Mouse (Mus musculus) midbrain, embryonic 14.5 days (tissue): ENCODE results near the gene Mmp17. TPM values are rescaled to one million over a fixed set of nuclear protein-coding genes. Genes with fewer than 3 reads are reported as not detected.

Source experiments
- ATAC-seq: fragments of 200-750 bp; cut with Nextera tagmentation; 2 replicates; pipeline ENCODE4 v1.8.0; 2017; ENCODE audit warnings: moderate number of reproducible peaks, moderate library complexity; ENCODE audit not compliant: low FRiP score, low TSS enrichment
- DNase-seq: peaks from one replicate; pipeline ENCODE4 v3.0.0-alpha.2; 2015
- H3K27ac ChIP-seq: fragments of 300-500 bp; sonication (generic); replicated peaks from 2 replicates; pipeline ENCODE4 v1.5.1; 2014; ENCODE audit warnings: mild to moderate bottlenecking, low read depth, low read length, moderate library complexity
- H3K27me3 ChIP-seq: fragments of 300-500 bp; sonication (generic); 2 replicates; pipeline ENCODE4 v1.6.1; 2014; ENCODE audit warnings: low read length, control low read depth, mixed read lengths; ENCODE audit not compliant: control insufficient read depth, insufficient read depth
- H3K36me3 ChIP-seq: fragments of 300-500 bp; sonication (generic); 2 replicates; pipeline ENCODE4 v1.6.1; 2014; ENCODE audit warnings: low read length, control low read depth; ENCODE audit not compliant: control insufficient read depth, insufficient read depth
- H3K4me1 ChIP-seq: fragments of 300-500 bp; sonication (generic); 2 replicates; pipeline ENCODE4 v1.6.1; 2014; ENCODE audit warnings: mild to moderate bottlenecking, antibody characterized with exemption, low read length, control low read depth; ENCODE audit not compliant: control insufficient read depth, insufficient read depth
- H3K4me2 ChIP-seq: fragments of 300-500 bp; sonication (generic); 2 replicates; pipeline ENCODE4 v1.6.1; 2014; ENCODE audit warnings: mild to moderate bottlenecking, low read length, moderate library complexity
- H3K4me3 ChIP-seq: fragments of 300-500 bp; sonication (generic); replicated peaks from 2 replicates; pipeline ENCODE4 v1.5.1; 2014; ENCODE audit warnings: low read depth, low read length
- H3K9ac ChIP-seq: fragments of 300-500 bp; sonication (generic); replicated peaks from 2 replicates; pipeline ENCODE4 v1.6.1; 2014; ENCODE audit warnings: mild to moderate bottlenecking, low read length, moderate library complexity
- H3K9me3 ChIP-seq: fragments of 300-500 bp; sonication (generic); 2 replicates; pipeline ENCODE4 v1.6.1; 2016; ENCODE audit warnings: low read length, control low read depth, mixed read lengths; ENCODE audit not compliant: control insufficient read depth
- WGBS: fragments of 180-500 bp; shearing (Covaris S2); extraction: QIAGEN DNeasy Blood & Tissue Kit; methylation state at CpG from one replicate; pipeline ENCODE4 v1.1.7; 2014; 5-methylcytosine and 5-hydroxymethylcytosine counted together
- polyA plus RNA-seq: library from polyadenylated mRNA; unstranded; fragments of >200 nt; fragmentation: Nextera tagmentation; extraction: Ambion mirVana; gene quantifications from 2 replicates; pipeline ENCODE4 v1.2.1, GENCODE M21; 2014

Mmp17 gene
- polyA plus RNA-seq, 1 experiment from 2014 or later, result 7.3 TPM

- Histone ChIP-seq H3K4me1 (no peaks in the 10 kb centered on the region), H3K27me3 (no peaks in the 10 kb centered on the region), H3K4me2 (no peak overlapping the region), H3K36me3 (peaks cover 99% of the 10 kb centered on the region), H3K27ac (no peak overlapping the region), H3K9ac (no peak overlapping the region), H3K9me3 (no peaks in the 10 kb centered on the region), H3K4me3 (no peak overlapping the region)
- ATAC-seq, result no peak
- WGBS, result 97% methylated on average over 2 of the region's 2 CpGs
- no peak for DNase-seq
Measured at GRCm38 (mm10) chr5:129551991-129552390, 32.0 kb upstream of the Mmp17 start.

GRCm38 (mm10) chr5:129553642-129554041 is 30.3 kb upstream of the Mmp17 start:
- no peak overlapping the region for H3K4me2 ChIP-seq
- no peak overlapping the region for H3K4me3 ChIP-seq
- no peak overlapping the region for H3K27ac ChIP-seq
- DNase-seq, result no peak
- H3K9me3 ChIP-seq, result no peaks in the 10 kb centered on the region
- no peak for ATAC-seq
- H3K36me3 ChIP-seq, result peaks cover 95% of the 10 kb centered on the region
- no peak overlapping the region for H3K9ac ChIP-seq
- H3K27me3 ChIP-seq, result no peaks in the 10 kb centered on the region
- 92% methylated on average over 6 of the region's 6 CpGs for WGBS
- H3K4me1 ChIP-seq, result no peaks in the 10 kb centered on the region

GRCm38 (mm10) chr5:129558591-129558990 is 25.4 kb upstream of the Mmp17 start:
- Histone ChIP-seq H3K4me3 (no peak overlapping the region), H3K9me3 (no peaks in the 10 kb centered on the region), H3K27me3 (no peaks in the 10 kb centered on the region), H3K36me3 (peaks cover 88% of the 10 kb centered on the region), H3K9ac (no peak overlapping the region), H3K27ac (no peak overlapping the region), H3K4me1 (no peaks in the 10 kb centered on the region), H3K4me2 (no peak overlapping the region)
- 92% methylated on average over 5 of the region's 5 CpGs for WGBS
- ATAC-seq (no peak), DNase-seq (no peak)

GRCm38 (mm10) chr5:129559283-129559682 is 24.7 kb upstream of the Mmp17 start:
- Histone ChIP-seq H3K9me3 (no peaks in the 10 kb centered on the region), H3K36me3 (peaks cover 88% of the 10 kb centered on the region), H3K4me1 (no peaks in the 10 kb centered on the region), H3K4me2 (no peak overlapping the region), H3K4me3 (no peak overlapping the region), H3K27me3 (no peaks in the 10 kb centered on the region), H3K9ac (no peak overlapping the region), H3K27ac (no peak overlapping the region)
- ATAC-seq (no peak), DNase-seq (no peak)
- 62% methylated on average over 11 of the region's 11 CpGs for WGBS

- WGBS, result 95% methylated on average over 8 of the region's 8 CpGs
- no peak for ATAC-seq
Measured at GRCm38 (mm10) chr5:129562342-129562741, 21.6 kb upstream of the Mmp17 start.

GRCm38 (mm10) chr5:129568596-129568995 is 15.4 kb upstream of the Mmp17 start:
- Histone ChIP-seq H3K27ac (no peak overlapping the region), H3K27me3 (no peaks in the 10 kb centered on the region), H3K9me3 (no peaks in the 10 kb centered on the region), H3K4me3 (no peak overlapping the region), H3K36me3 (peaks cover 81% of the 10 kb centered on the region), H3K4me1 (no peaks in the 10 kb centered on the region), H3K9ac (no peak overlapping the region), H3K4me2 (no peak overlapping the region)
- 94% methylated on average over 4 of the region's 4 CpGs for WGBS
- ATAC-seq (no peak), DNase-seq (no peak)

More at GRCm38 (mm10) chr5:129562342-129562741, 21.6 kb upstream of the Mmp17 start:
- no peaks in the 10 kb centered on the region for H3K27me3 ChIP-seq
- no peak overlapping the region for H3K4me3 ChIP-seq
- no peaks in the 10 kb centered on the region for H3K4me1 ChIP-seq
- no peak overlapping the region for H3K9ac ChIP-seq
- H3K9me3 ChIP-seq, result no peaks in the 10 kb centered on the region
- peaks cover 84% of the 10 kb centered on the region for H3K36me3 ChIP-seq
- DNase-seq, result no peak
- H3K27ac ChIP-seq, result no peak overlapping the region
- no peak overlapping the region for H3K4me2 ChIP-seq

- Histone ChIP-seq H3K4me3 (no peak overlapping the region), H3K9me3 (no peaks in the 10 kb centered on the region), H3K4me2 (no peak overlapping the region), H3K4me1 (no peaks in the 10 kb centered on the region; the same call in 1 of the 2 replicates), H3K27ac (no peak overlapping the region), H3K27me3 (peaks cover 10% of the 10 kb centered on the region; the same call in 1 of the 2 replicates), H3K9ac (no peak overlapping the region), H3K36me3 (no peaks in the 10 kb centered on the region)
- ATAC-seq (no peak), DNase-seq (peak; percentile 47)
- 60% methylated on average over 12 of the region's 12 CpGs for whole genome bisulfite sequencing
Measured at GRCm38 (mm10) chr5:129578201-129578600, 5.8 kb upstream of the Mmp17 start.

- Histone ChIP-seq H3K4me2 (no peak overlapping the region), H3K9me3 (no peaks in the 10 kb centered on the region), H3K27ac (no peak overlapping the region), H3K4me1 (peaks cover 5% of the 10 kb centered on the region; the same call in 1 of the 2 replicates), H3K9ac (no peak overlapping the region), H3K27me3 (peaks cover 10% of the 10 kb centered on the region; the same call in 1 of the 2 replicates), H3K4me3 (no peak overlapping the region), H3K36me3 (no peaks in the 10 kb centered on the region)
- DNase-seq, result no peak
- ATAC-seq, result no peak
- 32% methylated on average over 6 of the region's 6 CpGs for WGBS
Measured at GRCm38 (mm10) chr5:129580046-129580445, 3.9 kb upstream of the Mmp17 start.

- no peak overlapping the region for H3K27ac ChIP-seq
- H3K9me3 ChIP-seq, result no peaks in the 10 kb centered on the region
- no peak overlapping the region for H3K4me3 ChIP-seq
- WGBS, result 83% methylated on average over 9 of the region's 9 CpGs
- DNase-seq, result no peak
- no peak for ATAC-seq
- H3K9ac ChIP-seq, result no peak overlapping the region
- no peaks in the 10 kb centered on the region for H3K36me3 ChIP-seq
- no peak overlapping the region for H3K4me2 ChIP-seq
- H3K4me1 ChIP-seq, result peaks cover 9% of the 10 kb centered on the region; the same call in 1 of the 2 replicates
- peaks cover 10% of the 10 kb centered on the region; the same call in 1 of the 2 replicates for H3K27me3 ChIP-seq
Measured at GRCm38 (mm10) chr5:129580572-129580971, 3.4 kb upstream of the Mmp17 start.
